Mouse (Mus musculus) subcutaneous adipose tissue, adult 2 months (tissue): ENCODE results near the gene Klhl36. TPM values are rescaled to one million over a fixed set of nuclear protein-coding genes. Genes with fewer than 3 reads are reported as not detected.

Source experiments
- polyA plus RNA-seq: library from polyadenylated mRNA; depleted of rRNA; stranded (reverse); fragments of >200 nt; gene quantifications from 2 replicates; pipeline ENCODE4 v1.2.3, GENCODE M21; 2012; ENCODE audit warnings: low replicate concordance; rRNA removed

Klhl36 gene
- 16.4 and 30.1 TPM in 2 replicates for polyA plus RNA-seq

GRCm38 (mm10) chr8:119861706-119862389 is at the start of gene Klhl36:
TSS of gene Klhl36 (plus strand) at chr8:119862266.

GRCm38 (mm10) chr8:119840275-119840808 is 21.7 kb upstream of the Klhl36 start, which contains the start of gene Cotl1:
TSS of gene Cotl1 (minus strand) at chr8:119840544.

GRCm38 (mm10) chr8:119909944-119910546 is 48.0 kb downstream of the Klhl36 start, which contains the start of gene Usp10:
TSS of gene Usp10 (plus strand) at chr8:119910360.

GRCm38 (mm10) chr8:119910547-119911257 is 48.6 kb downstream of the Klhl36 start, which contains the start of gene Gm20388:
TSS of gene Gm20388 (plus strand) at chr8:119910841.

Other genes with a start within 250 kb of the Klhl36 start
- not detected in 2 replicates for gene Adad2, start 249.5 kb upstream of the Klhl36 start, polyA plus RNA-seq
- gene Kcng4, start 226.6 kb upstream of the Klhl36 start, polyA plus RNA-seq: 0.79 and 6.6 TPM in 2 replicates
- 9.6 and 226 TPM in 2 replicates for gene Wfdc1, start 195.9 kb upstream of the Klhl36 start, polyA plus RNA-seq
- gene Atp2c2, start 162.3 kb upstream of the Klhl36 start, polyA plus RNA-seq: 0.04 and 1.2 TPM in 2 replicates
- gene Tldc1, start 83.8 kb upstream of the Klhl36 start, polyA plus RNA-seq: 6.0 and 15.2 TPM in 2 replicates
- 93.9 and 199 TPM in 2 replicates for gene Cotl1, start 21.7 kb upstream of the Klhl36 start, polyA plus RNA-seq
- 57.2 and 139 TPM in 2 replicates for gene Usp10, start 48.1 kb downstream of the Klhl36 start, polyA plus RNA-seq
- 85.6 and 143 TPM in 2 replicates for gene Gm20388, start 48.6 kb downstream of the Klhl36 start, polyA plus RNA-seq
- 19.3 and 50.6 TPM in 2 replicates for gene Crispld2, start 130.2 kb downstream of the Klhl36 start, polyA plus RNA-seq
- gene Zdhhc7, start 239.2 kb downstream of the Klhl36 start, polyA plus RNA-seq: 86.3 TPM in 2 replicates